Mouse (Mus musculus): ENCODE measurements around the gene Itga6. TPM values are rescaled to one million over a fixed set of nuclear protein-coding genes. Genes with fewer than 3 reads are reported as not detected.

Itga6 gene
- polyA plus RNA-seq, 1 experiment from 2014 or later = 84.8 TPM

Other genes starting within 250 kb of the Itga6 start
- gene Dlx1, start 217.5 kb upstream of the Itga6 start, polyA plus RNA-seq (2018) = not detected in 3 replicates
- gene Dlx2, start 198.9 kb upstream of the Itga6 start, polyA plus RNA-seq (2018) = not detected in 3 replicates
- 19.0 to 31.9 TPM (median 22.9 TPM) in 3 replicates for gene Pdk1, start 127.6 kb downstream of the Itga6 start, polyA plus RNA-seq (2018)
- gene Rapgef4, start 235.6 kb downstream of the Itga6 start, polyA plus RNA-seq (2018) = not detected in 3 replicates

All from macrophage (primary cell).